Mouse (Mus musculus) left cerebral cortex, adult 8-10 months (tissue): Measurements from ENCODE around the gene S1pr4. TPM values are rescaled to one million over a fixed set of nuclear protein-coding genes. Genes with fewer than 3 reads are reported as not detected.
A peak's percentile ranks its signal among the peaks of the same experiment; 100 is the strongest.

ENCODE experiments used
- DNase-seq, 2 experiments: peaks; one replicate each; pipeline ENCODE4 v3.0.0; 2022; ENCODE audit warnings: low spot score in 2 of 2
- total RNA-seq, 4 experiments: library from RNA; stranded (reverse); gene quantifications; 2 replicates each; pipeline ENCODE4 v1.2.4; 2022

The S1pr4 gene
- total RNA-seq, 4 experiments from 2014 or later, result 0.41 to 1.2 (median 0.89) TPM

GRCm38 (mm10) chr10:81466066-81466465 is 33.9 kb downstream of the S1pr4 start:
- DNase-seq, result peak; percentile 1 to 7

- no peak for DNase-seq
Measured at GRCm38 (mm10) chr10:81465265-81465645, 34.7 kb downstream of the S1pr4 start.

- DNase-seq, result peak in 1 of 2 experiments; percentile 12
Measured at GRCm38 (mm10) chr10:81464405-81465264, 35.3 kb downstream of the S1pr4 start.

GRCm38 (mm10) chr10:81463531-81463930 is 36.4 kb downstream of the S1pr4 start:
- DNase-seq, result peak in 1 of 2 experiments; percentile 1

GRCm38 (mm10) chr10:81462917-81463316 is 37.0 kb downstream of the S1pr4 start:
- peak in 1 of 2 experiments; percentile 3 for DNase-seq

- peak in 1 of 2 experiments; percentile 5 for DNase-seq
Measured at GRCm38 (mm10) chr10:81462415-81462804, 37.5 kb downstream of the S1pr4 start.

- DNase-seq, result no peak
Measured at GRCm38 (mm10) chr10:81461673-81462414, 38.1 kb downstream of the S1pr4 start.

GRCm38 (mm10) chr10:81460951-81461350 is 39.0 kb downstream of the S1pr4 start:
- no peak for DNase-seq

GRCm38 (mm10) chr10:81460471-81460870 is 39.5 kb downstream of the S1pr4 start:
- peak in 1 of 2 experiments; percentile 4 for DNase-seq

- DNase-seq, result no peak
Measured at GRCm38 (mm10) chr10:81459399-81459798, 40.5 kb downstream of the S1pr4 start.

- DNase-seq, result no peak
Measured at GRCm38 (mm10) chr10:81458267-81458666, 41.7 kb downstream of the S1pr4 start.

GRCm38 (mm10) chr10:81457624-81458023 is 42.3 kb downstream of the S1pr4 start:
- peak in 1 of 2 experiments; percentile 6 for DNase-seq

- no peak for DNase-seq
Measured at GRCm38 (mm10) chr10:81456983-81457563, 42.9 kb downstream of the S1pr4 start.

GRCm38 (mm10) chr10:81455181-81455895 is 44.6 kb downstream of the S1pr4 start, which contains the start of gene Nfic:
Gene Nfic, minus strand, starts transcription at chr10:81455635.
- no peak for DNase-seq

- no peak for DNase-seq
Measured at GRCm38 (mm10) chr10:81454106-81454505, 45.8 kb downstream of the S1pr4 start.

- no peak for DNase-seq
Measured at GRCm38 (mm10) chr10:81452947-81453288, 47.0 kb downstream of the S1pr4 start.

- peak in 1 of 2 experiments; percentile 1 for DNase-seq
Measured at GRCm38 (mm10) chr10:81452237-81452946, 47.5 kb downstream of the S1pr4 start.

- no peak for DNase-seq
Measured at GRCm38 (mm10) chr10:81451365-81451745, 48.6 kb downstream of the S1pr4 start.

- DNase-seq, result no peak
Measured at GRCm38 (mm10) chr10:81450641-81451364, 49.1 kb downstream of the S1pr4 start.

GRCm38 (mm10) chr10:81450140-81450539 is 49.8 kb downstream of the S1pr4 start:
- DNase-seq, result peak; percentile 50 to 66
